In the genomic region with DNA sequence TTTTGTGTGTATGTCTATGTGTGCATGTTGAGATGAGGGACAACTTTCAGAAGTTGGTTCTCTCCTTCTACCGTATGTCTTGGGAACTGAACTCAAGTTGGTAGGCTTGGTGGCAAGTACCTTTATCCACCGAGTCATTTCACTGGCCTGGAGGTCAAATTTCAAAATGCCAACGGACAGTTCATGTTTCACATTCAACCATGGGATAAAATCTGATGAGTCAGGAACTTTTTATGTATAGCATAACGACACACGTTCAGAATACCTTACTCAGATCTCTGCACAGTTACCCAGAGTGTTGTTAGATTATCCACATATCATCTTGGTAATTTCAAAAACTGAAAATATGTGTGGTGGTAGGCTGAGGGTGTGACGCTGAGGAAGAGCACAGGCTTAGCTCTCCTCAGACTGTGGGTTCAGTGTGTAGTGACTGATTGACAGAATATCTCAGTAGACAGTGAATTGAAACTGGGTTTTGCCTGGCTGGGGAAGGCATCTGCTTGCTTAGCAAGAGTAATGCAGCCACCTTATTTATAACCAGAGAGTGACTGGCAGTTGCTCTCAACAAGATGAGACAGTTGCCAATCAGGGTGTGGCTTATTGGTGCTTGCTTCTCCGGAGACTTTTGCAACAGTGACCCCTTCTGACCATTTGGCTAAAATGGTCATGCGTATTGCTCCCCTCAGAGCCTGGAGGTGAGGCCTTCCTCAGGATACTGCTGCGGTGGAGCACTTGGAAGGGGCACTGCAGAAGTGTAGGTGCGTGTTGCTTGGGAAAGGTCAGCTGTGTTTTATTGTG, we compare ENCODE assay signal across 8 mouse cellular contexts. TPM values are rescaled to one million over a fixed set of nuclear protein-coding genes. Genes with fewer than 3 reads are reported as not detected.
A peak's percentile ranks its signal among the peaks of the same experiment; 100 is the strongest.
DNase-seq lines count a peak whose midpoint lies in the region; ATAC-seq and TF ChIP-seq lines count a peak whose summit lies in the region.

No protein-coding gene starts in this region.

- H3K9ac ChIP-seq in heart, postnatal 0 days (replicated peaks; ENCODE audit: low read depth, low read length) = no peak overlapping the region
- H3K9ac ChIP-seq in midbrain, postnatal 0 days (replicated peaks; ENCODE audit: low read length, poor library complexity, severe bottlenecking) = no peak overlapping the region

- TF ChIP-seq EP300 in heart, postnatal 0 days (IDR thresholded peaks at IDR 0.05; ENCODE audit: low read depth) = no peak

- peak; percentile 50 for TF ChIP-seq CTCF in cortical plate, adult 2 months (IDR thresholded peaks at IDR 0.05; ENCODE audit: extremely low read depth, insufficient read depth, low read length)
- peak; percentile 71 for TF ChIP-seq CTCF in heart, postnatal 0 days (IDR thresholded peaks at IDR 0.05; ENCODE audit: low read depth)
- peak; percentile 59 for TF ChIP-seq CTCF in midbrain, postnatal 0 days (IDR thresholded peaks at IDR 0.05)

- H3K4me1 ChIP-seq in cortical plate, adult 2 months (ENCODE audit: control insufficient read depth, insufficient read depth, low read length) = peaks cover 2% of the 10 kb centered on the region; the same call in 1 of the 2 replicates
- H3K4me1 ChIP-seq in heart, postnatal 0 days (ENCODE audit: control insufficient read depth, insufficient read depth) = no peaks in the 10 kb centered on the region; the same call in 1 of the 2 replicates
- no peaks in the 10 kb centered on the region for H3K4me1 ChIP-seq in midbrain, postnatal 0 days (ENCODE audit: insufficient read depth, low read length)

- H3K36me3 ChIP-seq in heart, postnatal 0 days (replicated peaks; ENCODE audit: control insufficient read depth, insufficient read depth, low read length) = peaks cover 50% of the 10 kb centered on the region
- peaks cover 21% of the 10 kb centered on the region for H3K36me3 ChIP-seq in midbrain, postnatal 0 days (ENCODE audit: insufficient read depth, low read length)

- WGBS in heart, postnatal 0 days = 49% methylated on average over 10 of the region's 10 CpGs
- 70% methylated on average over 10 of the region's 10 CpGs for WGBS in midbrain, postnatal 0 days

- ATAC-seq in heart, postnatal 0 days (ENCODE audit: insufficient read depth, low read depth) = peak; percentile 85
- ATAC-seq in midbrain, postnatal 0 days (ENCODE audit: low FRiP score) = no peak

- no peak for TF ChIP-seq POLR2A in cortical plate, adult 2 months (IDR thresholded peaks at IDR 0.05; ENCODE audit: extremely low read depth, insufficient read depth, low read length)

- no peak overlapping the region for H3K4me3 ChIP-seq in cortical plate, adult 2 months (ENCODE audit: insufficient read depth, low read length)
- H3K4me3 ChIP-seq in heart, postnatal 0 days (ENCODE audit: low read depth, low read length) = no peak overlapping the region
- H3K4me3 ChIP-seq in midbrain, postnatal 0 days (ENCODE audit: low read depth, low read length) = no peak overlapping the region

- no peaks in the 10 kb centered on the region for H3K27me3 ChIP-seq in heart, postnatal 0 days (ENCODE audit: control insufficient read depth, insufficient read depth, low read length)
- H3K27me3 ChIP-seq in midbrain, postnatal 0 days (ENCODE audit: insufficient read depth, low read length) = no peaks in the 10 kb centered on the region

- H3K4me2 ChIP-seq in heart, postnatal 0 days (ENCODE audit: low read depth, low read length) = 0 out of 2 replicates have a peak overlapping the region, but pooled peaks have one; percentile 24
- H3K4me2 ChIP-seq in midbrain, postnatal 0 days (ENCODE audit: low read depth, low read length, poor library complexity, severe bottlenecking) = no peak overlapping the region

- DNase-seq in ovary, adult 18-20 months (ENCODE audit: low spot score) = peak; percentile 17
- no peak for DNase-seq in ovary, postnatal 10 days (ENCODE audit: low spot score)
- peak; percentile 94 for DNase-seq in adipocyte (ENCODE audit: low spot score)
- peak; percentile 91 for DNase-seq in heart, postnatal 0 days (ENCODE audit: low spot score)
- DNase-seq in layer of hippocampus, postnatal 14 days (ENCODE audit: low spot score in 2 of 2) = peak; percentile 16 to 65
- DNase-seq in midbrain, postnatal 0 days (ENCODE audit: low spot score) = peak; percentile 64
- peak; percentile 41 to 42 for DNase-seq in thymus, postnatal 36 days

- H3K9me3 ChIP-seq in heart, postnatal 0 days (replicated peaks; ENCODE audit: control insufficient read depth, low read length) = no peaks in the 10 kb centered on the region
- no peaks in the 10 kb centered on the region for H3K9me3 ChIP-seq in midbrain, postnatal 0 days (ENCODE audit: low read length)

- no peak overlapping the region for H3K27ac ChIP-seq in cortical plate, adult 2 months (ENCODE audit: insufficient read depth, low read length)
- peak overlapping the region; percentile 65 for H3K27ac ChIP-seq in heart, postnatal 0 days (ENCODE audit: low read depth)
- no peak overlapping the region for H3K27ac ChIP-seq in midbrain, postnatal 0 days (ENCODE audit: low read depth, low read length)

RNA-seq across cellular contexts. Expression of a gene that starts 27.1 kb away (rescaled TPM):
- 24.1 and 27.0 TPM in 2 replicates for polyA plus RNA-seq in cortical plate, adult 2 months (2012; rRNA removed)
- total RNA-seq in heart, postnatal 0 days (2014; rRNA removed; ENCODE audit: low replicate concordance) = 50.3 and 54.2 TPM in 2 replicates
- polyA plus RNA-seq in heart, postnatal 0 days (2015; fragmentation: Nextera tagmentation; extraction: Ambion mirVana) = 45.3 and 45.4 TPM in 2 replicates
- total RNA-seq in layer of hippocampus, postnatal 14 days (2021) = 10 to 100 TPM; 43.6 to 46.5 TPM
- 47.5 and 52.7 TPM in 2 replicates for total RNA-seq in midbrain, postnatal 0 days (2014; rRNA removed)
- polyA plus RNA-seq in midbrain, postnatal 0 days (2015; fragmentation: Nextera tagmentation; extraction: Ambion mirVana) = 49.2 and 49.3 TPM in 2 replicates

RNA-seq across cellular contexts. Expression of a gene that starts 29.9 kb away (rescaled TPM):
- polyA plus RNA-seq in cortical plate, adult 2 months (2012; rRNA removed) = 0.04 TPM in 1 of 2 replicates, not detected in the other
- 1.7 and 2.6 TPM in 2 replicates for total RNA-seq in heart, postnatal 0 days (2014; rRNA removed; ENCODE audit: low replicate concordance)
- polyA plus RNA-seq in heart, postnatal 0 days (2015; fragmentation: Nextera tagmentation; extraction: Ambion mirVana) = 1.9 and 3.2 TPM in 2 replicates
- not detected for total RNA-seq in layer of hippocampus, postnatal 14 days (2021)
- total RNA-seq in midbrain, postnatal 0 days (2014; rRNA removed) = not detected in 2 replicates
- polyA plus RNA-seq in midbrain, postnatal 0 days (2015; fragmentation: Nextera tagmentation; extraction: Ambion mirVana) = 0.14 TPM in 1 of 2 replicates, not detected in the other

RNA-seq across cellular contexts. Expression of a gene that starts 38.3 kb away (rescaled TPM):
- not detected in 2 replicates for polyA plus RNA-seq in cortical plate, adult 2 months (2012; rRNA removed)
- not detected in 2 replicates for total RNA-seq in heart, postnatal 0 days (2014; rRNA removed; ENCODE audit: low replicate concordance)
- not detected in 2 replicates for polyA plus RNA-seq in heart, postnatal 0 days (2015; fragmentation: Nextera tagmentation; extraction: Ambion mirVana)
- total RNA-seq in layer of hippocampus, postnatal 14 days (2021) = not detected
- total RNA-seq in midbrain, postnatal 0 days (2014; rRNA removed) = not detected in 2 replicates
- polyA plus RNA-seq in midbrain, postnatal 0 days (2015; fragmentation: Nextera tagmentation; extraction: Ambion mirVana) = 0.19 and 0.25 TPM in 2 replicates

RNA-seq across cellular contexts. Expression of a gene that starts 38.3 kb away (rescaled TPM):
- 21.9 and 24.3 TPM in 2 replicates for polyA plus RNA-seq in cortical plate, adult 2 months (2012; rRNA removed)
- total RNA-seq in heart, postnatal 0 days (2014; rRNA removed; ENCODE audit: low replicate concordance) = 11.1 and 18.1 TPM in 2 replicates
- 26.8 and 30.3 TPM in 2 replicates for polyA plus RNA-seq in heart, postnatal 0 days (2015; fragmentation: Nextera tagmentation; extraction: Ambion mirVana)
- total RNA-seq in layer of hippocampus, postnatal 14 days (2021) = 10 to 100 TPM; 11.8 to 14.0 TPM
- 12.5 and 18.1 TPM in 2 replicates for total RNA-seq in midbrain, postnatal 0 days (2014; rRNA removed)
- polyA plus RNA-seq in midbrain, postnatal 0 days (2015; fragmentation: Nextera tagmentation; extraction: Ambion mirVana) = 54.5 and 56.7 TPM in 2 replicates

RNA-seq across cellular contexts. Expression of a gene that starts 57.5 kb away (rescaled TPM):
- not detected in 2 replicates for polyA plus RNA-seq in cortical plate, adult 2 months (2012; rRNA removed)
- total RNA-seq in heart, postnatal 0 days (2014; rRNA removed; ENCODE audit: low replicate concordance) = not detected in 2 replicates
- not detected in 2 replicates for polyA plus RNA-seq in heart, postnatal 0 days (2015; fragmentation: Nextera tagmentation; extraction: Ambion mirVana)
- not detected for total RNA-seq in layer of hippocampus, postnatal 14 days (2021)
- not detected in 2 replicates for total RNA-seq in midbrain, postnatal 0 days (2014; rRNA removed)
- polyA plus RNA-seq in midbrain, postnatal 0 days (2015; fragmentation: Nextera tagmentation; extraction: Ambion mirVana) = not detected in 2 replicates
